Mouse (Mus musculus) hindbrain, embryonic 11.5 days (tissue): ENCODE measurements at regions not wholly inside any gene's neighbourhood (a gene's known extent, or its start where the extent isn't known, plus 50 kb on each side); places are given as distances from the start of the nearest gene placed in this dataset.

Experiments
- ATAC-seq: fragments of 200-750 bp; cut with Nextera tagmentation; 2 replicates; pipeline ENCODE4 v1.8.0; 2017; ENCODE audit warnings: mild to moderate bottlenecking, moderate TSS enrichment, moderate library complexity; ENCODE audit not compliant: low FRiP score
- DNase-seq: peaks from one replicate; pipeline ENCODE4 v3.0.0-alpha.2; 2015; ENCODE audit warnings: low spot score
- H3K27ac ChIP-seq: fragments of 300-500 bp; sonication (generic); 2 replicates; pipeline ENCODE4 v1.5.1; 2014; ENCODE audit warnings: mild to moderate bottlenecking, low read depth, low read length
- H3K27me3 ChIP-seq: fragments of 300-500 bp; sonication (generic); 2 replicates; pipeline ENCODE4 v1.6.1; 2014; ENCODE audit warnings: mild to moderate bottlenecking, low read length, moderate library complexity, mixed read lengths; ENCODE audit not compliant: control insufficient read depth, insufficient read depth
- H3K36me3 ChIP-seq: fragments of 300-500 bp; sonication (generic); 2 replicates; pipeline ENCODE4 v1.6.1; 2014; ENCODE audit warnings: mild to moderate bottlenecking, low read length, moderate library complexity, mixed read lengths; ENCODE audit not compliant: control insufficient read depth, insufficient read depth
- H3K4me1 ChIP-seq: fragments of 300-500 bp; sonication (generic); replicated peaks from 2 replicates; pipeline ENCODE4 v1.6.1; 2014; ENCODE audit warnings: low read length, mixed read lengths; ENCODE audit not compliant: control insufficient read depth, insufficient read depth
- H3K4me2 ChIP-seq: fragments of 300-500 bp; sonication (generic); replicated peaks from 2 replicates; pipeline ENCODE4 v1.6.1; 2014; ENCODE audit warnings: mild to moderate bottlenecking, low read depth, low read length
- H3K4me3 ChIP-seq: fragments of 300-500 bp; sonication (generic); 2 replicates; pipeline ENCODE4 v1.5.1; 2014; ENCODE audit warnings: low read depth, low read length
- H3K9ac ChIP-seq: fragments of 300-500 bp; sonication (generic); 2 replicates; pipeline ENCODE4 v1.6.1; 2014; ENCODE audit warnings: low read depth, low read length
- H3K9me3 ChIP-seq: fragments of 300-500 bp; sonication (generic); 2 replicates; pipeline ENCODE4 v1.6.1; 2016; ENCODE audit warnings: low read length; ENCODE audit not compliant: control insufficient read depth
- WGBS: fragments of 180-500 bp; shearing (Covaris S2); extraction: QIAGEN DNeasy Blood & Tissue Kit; methylation state at CpG from one replicate; pipeline ENCODE4 v1.1.7; 2014; 5-methylcytosine and 5-hydroxymethylcytosine counted together

DNA sequence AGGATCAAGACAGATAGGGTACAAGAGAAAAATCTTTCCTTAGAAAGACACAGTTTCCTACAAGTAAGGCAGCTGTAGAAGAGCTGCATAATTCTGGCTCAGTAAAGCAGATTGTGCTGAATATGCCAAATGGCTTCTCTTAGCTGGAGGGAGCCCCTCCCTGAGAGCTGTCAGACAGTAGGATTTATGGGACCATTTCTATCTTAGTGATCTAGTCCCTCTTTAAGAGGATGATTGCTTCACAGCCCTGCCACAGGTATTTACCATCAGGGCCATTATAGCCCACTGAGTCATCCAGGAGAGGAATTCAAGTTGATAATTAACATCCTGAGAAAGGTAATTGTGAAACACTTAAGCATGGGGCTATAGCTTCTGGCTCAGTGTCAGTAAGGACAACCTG is 101.5 kb upstream of the Cypt1 start:
- DNase-seq: no peak
- Histone ChIP-seq H3K9ac (no peak overlapping the region), H3K9me3 (no peaks in the 10 kb centered on the region), H3K36me3 (no peaks in the 10 kb centered on the region), H3K4me1 (no peaks in the 10 kb centered on the region), H3K4me3 (no peak overlapping the region), H3K4me2 (no peak overlapping the region), H3K27ac (no peak overlapping the region), H3K27me3 (no peaks in the 10 kb centered on the region)
- ATAC-seq: no peak

DNA sequence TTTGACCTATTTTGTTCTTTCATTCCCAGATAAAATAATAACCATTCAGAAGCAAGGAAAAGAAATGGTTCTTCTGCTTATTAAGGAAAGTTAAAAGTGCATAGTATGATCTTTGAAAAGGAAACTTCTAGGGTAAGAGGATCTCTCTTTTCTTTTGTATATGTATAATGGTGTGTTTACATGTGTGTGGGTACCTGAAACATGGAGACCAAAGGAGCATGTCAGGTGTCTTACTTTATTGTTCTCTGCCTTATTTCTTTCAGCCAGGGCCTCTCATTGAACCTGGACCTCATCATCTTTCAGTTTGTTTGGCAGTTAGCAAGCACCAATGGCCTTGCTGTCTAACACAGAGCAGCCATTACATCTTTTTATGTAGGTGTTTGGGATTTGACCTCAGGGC is 101.0 kb upstream of the Cypt1 start:
- H3K9ac ChIP-seq: no peak overlapping the region
- H3K4me2 ChIP-seq: no peak overlapping the region
- H3K4me3 ChIP-seq: no peak overlapping the region
- H3K4me1 ChIP-seq: no peaks in the 10 kb centered on the region
- no peaks in the 10 kb centered on the region for H3K27me3 ChIP-seq
- no peak for ATAC-seq
- no peak overlapping the region for H3K27ac ChIP-seq
- no peak for DNase-seq
- no peaks in the 10 kb centered on the region for H3K9me3 ChIP-seq
- H3K36me3 ChIP-seq: no peaks in the 10 kb centered on the region

DNA sequence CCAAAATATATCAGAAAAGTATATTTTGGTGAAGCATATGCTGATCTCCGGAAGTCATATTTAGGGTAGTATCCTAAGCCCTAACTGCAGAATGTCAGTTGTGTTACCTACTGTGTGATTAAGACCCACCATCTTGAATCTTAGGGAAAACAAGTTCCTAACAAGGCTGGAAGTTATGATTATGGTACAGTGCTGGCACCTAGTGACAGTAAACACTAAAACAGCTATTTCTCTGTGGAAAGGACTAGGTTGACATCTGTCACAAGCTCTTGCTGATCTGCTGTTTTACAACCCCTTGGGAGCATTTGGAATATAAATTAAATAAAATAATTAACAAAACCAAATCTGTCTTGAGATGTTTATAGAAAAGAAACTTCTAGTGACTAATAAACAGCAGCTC is 84.6 kb upstream of the Cypt1 start:
- no peak for DNase-seq
- no peaks in the 10 kb centered on the region for H3K9me3 ChIP-seq

DNA sequence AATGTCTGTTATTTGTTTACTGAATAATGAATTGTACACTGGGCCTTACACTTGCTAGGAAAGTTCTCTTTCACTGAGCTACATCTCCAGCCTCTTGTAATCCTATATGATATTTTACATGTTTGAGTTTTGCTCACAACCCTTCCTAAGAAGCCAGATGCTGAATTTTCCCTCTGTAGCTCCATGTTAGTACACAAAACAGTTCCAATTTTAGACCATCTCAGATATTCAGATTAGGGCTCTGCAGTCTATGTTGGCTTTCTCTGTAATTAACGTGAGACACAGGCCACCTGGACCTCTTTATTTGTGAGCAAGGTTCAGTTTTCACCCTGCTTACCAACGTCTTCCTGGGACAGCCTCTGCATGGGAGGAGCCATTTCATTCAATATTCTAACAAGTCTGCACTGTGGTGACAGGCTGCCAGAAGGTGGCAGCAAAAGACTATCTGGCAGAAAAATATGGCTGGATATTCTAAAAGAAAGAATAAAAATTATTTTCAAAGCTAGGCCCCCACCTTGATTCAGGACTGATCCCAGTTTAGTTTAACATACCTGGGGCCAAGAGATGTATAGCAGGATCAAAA is 72.1 kb upstream of the Cypt1 start:
- no peak overlapping the region for H3K4me3 ChIP-seq
- H3K27ac ChIP-seq: no peak overlapping the region
- H3K36me3 ChIP-seq: no peaks in the 10 kb centered on the region
- no peak overlapping the region for H3K9ac ChIP-seq
- H3K4me2 ChIP-seq: no peak overlapping the region
- no peaks in the 10 kb centered on the region for H3K9me3 ChIP-seq
- WGBS: 4% methylated on average over 2 of the region's 2 CpGs
- no peaks in the 10 kb centered on the region for H3K27me3 ChIP-seq
- DNase-seq: peak; percentile 52
- H3K4me1 ChIP-seq: no peaks in the 10 kb centered on the region
- ATAC-seq: 0 out of 2 replicates have a peak, but pooled peaks have one; percentile 54

More for the DNA sequence above, 84.6 kb upstream of the Cypt1 start:
- H3K4me1 ChIP-seq: no peaks in the 10 kb centered on the region
- no peaks in the 10 kb centered on the region for H3K27me3 ChIP-seq
- H3K27ac ChIP-seq: no peak overlapping the region
- H3K4me3 ChIP-seq: no peak overlapping the region
- no peak overlapping the region for H3K9ac ChIP-seq
- 92% methylated on average over 1 of the region's 1 CpGs for WGBS
- no peak for ATAC-seq
- H3K36me3 ChIP-seq: no peaks in the 10 kb centered on the region
- H3K4me2 ChIP-seq: no peak overlapping the region
